Mouse (Mus musculus): ENCODE results near the gene Rpl38.

DNA sequence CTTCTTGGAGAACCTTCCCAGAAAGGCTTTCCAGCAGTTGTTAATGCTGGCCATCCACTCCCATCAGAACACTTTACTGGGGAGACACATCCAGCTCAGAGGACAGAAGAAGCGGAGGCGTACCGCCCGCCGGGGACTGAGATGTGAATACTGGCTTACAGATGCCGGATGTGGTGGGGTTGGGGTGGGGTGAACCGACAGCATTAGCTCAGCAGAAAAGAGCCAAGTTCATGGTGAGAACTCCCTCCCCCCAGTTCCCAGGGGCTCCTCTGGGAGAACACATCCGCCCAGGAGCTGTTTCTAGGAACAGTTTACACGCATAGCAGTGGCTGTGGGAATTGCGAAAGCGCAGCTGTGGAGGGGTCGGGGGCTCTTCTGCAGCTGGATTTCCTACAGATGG is 31.2 kb downstream of the Rpl38 start:
- TF ChIP-seq GATA1 (IDR thresholded peaks at IDR 0.05; ENCODE audit: borderline replicate concordance, low read length) (no peak), FLI1 (IDR thresholded peaks at IDR 0.05; ENCODE audit: low read length) (no peak)

Data from megakaryocyte, embryonic 14.5 days (primary cell).